Mouse (Mus musculus) hindbrain, postnatal 0 days (tissue): ENCODE measurements around the gene Rps18. TPM values are rescaled to one million over a fixed set of nuclear protein-coding genes. Genes with fewer than 3 reads are reported as not detected.
A peak's percentile ranks its signal among the peaks of the same experiment; 100 is the strongest.

Source experiments
- ATAC-seq: fragments of 200-750 bp; cut with Nextera tagmentation; 2 replicates; pipeline ENCODE4 v1.8.0; 2017; ENCODE audit warnings: mild to moderate bottlenecking, moderate TSS enrichment, moderate library complexity
- DNase-seq: peaks from one replicate; pipeline ENCODE4 v3.0.0-alpha.2; 2015; ENCODE audit warnings: low spot score
- H3K27ac ChIP-seq: fragments of 300-500 bp; sonication (generic); 2 replicates; pipeline ENCODE4 v1.5.1; 2014; ENCODE audit warnings: mild to moderate bottlenecking
- H3K27me3 ChIP-seq: fragments of 300-500 bp; sonication (generic); 2 replicates; pipeline ENCODE4 v1.6.1; 2014; ENCODE audit warnings: low read length, mixed read lengths; ENCODE audit not compliant: insufficient read depth
- H3K36me3 ChIP-seq: fragments of 300-500 bp; sonication (generic); 2 replicates; pipeline ENCODE4 v1.6.1; 2014; ENCODE audit warnings: low read length, mixed read lengths; ENCODE audit not compliant: insufficient read depth
- H3K4me1 ChIP-seq: fragments of 300-500 bp; sonication (generic); 2 replicates; pipeline ENCODE4 v1.6.1; 2014; ENCODE audit warnings: antibody characterized with exemption, low read length, mixed read lengths; ENCODE audit not compliant: insufficient read depth
- H3K4me2 ChIP-seq: fragments of 300-500 bp; sonication (generic); 2 replicates; pipeline ENCODE4 v1.6.1; 2014; ENCODE audit warnings: low read depth, mild to moderate bottlenecking, low read length, moderate library complexity, mixed read lengths
- H3K4me3 ChIP-seq: fragments of 300-500 bp; sonication (generic); 2 replicates; pipeline ENCODE4 v1.5.1; 2014; ENCODE audit warnings: low read length
- H3K9ac ChIP-seq: fragments of 300-500 bp; sonication (generic); replicated peaks from 2 replicates; pipeline ENCODE4 v1.6.1; 2014; ENCODE audit warnings: mild to moderate bottlenecking, low read length, moderate library complexity, mixed read lengths
- H3K9me3 ChIP-seq: fragments of 300-500 bp; sonication (generic); 2 replicates; pipeline ENCODE4 v1.6.1; 2016; ENCODE audit warnings: low read length, mixed read lengths
- CTCF ChIP-seq: IDR thresholded peaks from 2 replicates; pipeline ENCODE4 v1.5.1; 2016; ENCODE audit warnings: antibody characterized with exemption, control low read depth, low read depth
- WGBS: fragments of 180-500 bp; shearing (Covaris S2); extraction: QIAGEN DNeasy Blood & Tissue Kit; methylation state at CpG from one replicate; pipeline ENCODE4 v1.1.7; 2014; 5-methylcytosine and 5-hydroxymethylcytosine counted together
- polyA plus RNA-seq: library from polyadenylated mRNA; unstranded; fragments of >200 nt; fragmentation: Nextera tagmentation; extraction: Ambion mirVana; gene quantifications from 2 replicates; pipeline ENCODE4 v1.2.1, GENCODE M21; 2015
- total RNA-seq: library from RNA; depleted of rRNA; stranded (reverse); fragments of >200 nt; gene quantifications from 2 replicates; pipeline ENCODE4 v1.2.3, GENCODE M21; 2014

Gene Rps18
- total and polyA plus RNA-seq, 2 experiments from 2014 or later: 918 to 1,309 TPM

- ATAC-seq: no peak
- TF ChIP-seq CTCF: no peak
Measured at GRCm38 (mm10) chr17:33921361-33921760, 34.4 kb downstream of the Rps18 start.

GRCm38 (mm10) chr17:33920282-33921097 is 35.3 kb downstream of the Rps18 start:
- H3K4me3 ChIP-seq: peak overlapping the region; percentile 48
- H3K4me2 ChIP-seq: peak overlapping the region; percentile 74
- DNase-seq (peak; percentile 86), ATAC-seq (peak; percentile 27; the same call in 1 of the 2 replicates)
- peak overlapping the region; percentile 59 for H3K27ac ChIP-seq
- H3K27me3 ChIP-seq: no peaks in the 10 kb centered on the region
- H3K36me3 ChIP-seq: no peaks in the 10 kb centered on the region
- WGBS: 2% methylated on average over 36 of the region's 36 CpGs
- peak overlapping the region; percentile 52 for H3K9ac ChIP-seq
- TF ChIP-seq CTCF: peak; percentile 87
- H3K4me1 ChIP-seq: 0 out of 2 replicates have a peak, but pooled peaks cover 5% of the 10 kb centered on the region
- no peaks in the 10 kb centered on the region for H3K9me3 ChIP-seq

More at GRCm38 (mm10) chr17:33921361-33921760, 34.4 kb downstream of the Rps18 start:
- Histone ChIP-seq H3K9ac (no peak overlapping the region), H3K27me3 (no peaks in the 10 kb centered on the region), H3K4me3 (no peak overlapping the region), H3K9me3 (no peaks in the 10 kb centered on the region), H3K27ac (no peak overlapping the region), H3K36me3 (no peaks in the 10 kb centered on the region), H3K4me1 (0 out of 2 replicates have a peak, but pooled peaks cover 5% of the 10 kb centered on the region), H3K4me2 (no peak overlapping the region)
- 86% methylated on average over 7 of the region's 7 CpGs for WGBS
- no peak for DNase-seq

GRCm38 (mm10) chr17:33919351-33920281 is 36.2 kb downstream of the Rps18 start:
- TF ChIP-seq CTCF: peak; percentile 47
- 0 out of 2 replicates have a peak, but pooled peaks cover 5% of the 10 kb centered on the region for H3K4me1 ChIP-seq

GRCm38 (mm10) chr17:33918293-33919203 is 37.3 kb downstream of the Rps18 start:
- Histone ChIP-seq H3K4me2 (peak overlapping the region; percentile 74), H3K4me3 (peak overlapping the region; percentile 48; the same call in 1 of the 2 replicates), H3K36me3 (peaks cover 11% of the 10 kb centered on the region; the same call in 1 of the 2 replicates), H3K9me3 (no peaks in the 10 kb centered on the region), H3K9ac (no peak overlapping the region), H3K4me1 (0 out of 2 replicates have a peak, but pooled peaks cover 5% of the 10 kb centered on the region), H3K27me3 (no peaks in the 10 kb centered on the region), H3K27ac (no peak overlapping the region)
- WGBS: 62% methylated on average over 37 of the region's 37 CpGs
- DNase-seq (no peak), ATAC-seq (no peak)
- no peak for TF ChIP-seq CTCF

More at GRCm38 (mm10) chr17:33919351-33920281, 36.2 kb downstream of the Rps18 start:
- Histone ChIP-seq H3K4me2 (peak overlapping the region; percentile 74), H3K9me3 (no peaks in the 10 kb centered on the region), H3K36me3 (peaks cover 2% of the 10 kb centered on the region; the same call in 1 of the 2 replicates), H3K27me3 (no peaks in the 10 kb centered on the region), H3K9ac (peak overlapping the region; percentile 52), H3K27ac (peak overlapping the region; percentile 59), H3K4me3 (peak overlapping the region; percentile 48)
- no peak for ATAC-seq
- peak; percentile 51 for DNase-seq
- WGBS: 3% methylated on average over 52 of the region's 52 CpGs

DNA sequence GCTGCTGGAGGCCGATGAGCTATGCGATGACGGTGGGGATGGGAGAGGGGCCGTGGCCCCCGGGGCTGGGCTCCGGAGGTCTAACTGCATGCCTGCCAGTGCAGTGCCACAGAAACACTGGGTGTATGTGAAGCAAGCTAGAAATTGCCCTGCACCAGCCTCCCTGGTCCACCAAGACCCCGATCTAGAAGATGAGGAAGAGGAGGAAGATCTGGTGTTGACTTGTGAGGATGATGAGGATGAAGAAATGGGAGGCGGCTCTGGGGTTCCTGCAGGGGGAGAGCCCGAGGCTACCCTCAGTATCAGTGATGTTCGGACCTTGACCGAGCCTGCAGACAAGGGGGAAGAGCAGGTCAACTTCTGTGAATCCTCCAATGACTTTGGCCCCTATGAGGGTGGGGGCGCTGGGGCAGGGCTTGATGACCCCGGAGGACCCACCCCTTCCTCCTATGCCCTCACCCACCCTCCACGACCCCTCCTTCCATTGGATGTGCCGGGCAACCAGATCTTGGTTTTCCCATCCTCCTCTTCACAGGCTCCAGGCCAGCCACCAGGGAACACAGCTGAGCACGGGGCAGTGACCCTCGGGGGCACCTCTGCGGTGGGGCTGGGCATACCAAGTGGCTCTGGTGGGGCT is 38.0 kb downstream of the Rps18 start:
- H3K4me2 ChIP-seq: no peak overlapping the region
- no peak for TF ChIP-seq CTCF
- H3K36me3 ChIP-seq: peaks cover 16% of the 10 kb centered on the region; the same call in 1 of the 2 replicates
- ATAC-seq (no peak), DNase-seq (no peak)
- H3K27ac ChIP-seq: no peak overlapping the region
- H3K9me3 ChIP-seq: no peaks in the 10 kb centered on the region
- H3K27me3 ChIP-seq: no peaks in the 10 kb centered on the region
- H3K9ac ChIP-seq: no peak overlapping the region
- H3K4me3 ChIP-seq: no peak overlapping the region
- 0 out of 2 replicates have a peak, but pooled peaks cover 5% of the 10 kb centered on the region for H3K4me1 ChIP-seq
- WGBS: 83% methylated on average over 18 of the region's 18 CpGs
